Mouse (Mus musculus) bone marrow macrophage, adult 2 months (primary cell): ENCODE results near the gene Cubn.

Experiments used
- CTCF ChIP-seq: IDR thresholded peaks from 2 replicates; pipeline ENCODE4 v1.5.1; 2012; ENCODE audit warnings: low read depth, mild to moderate bottlenecking, low read length, moderate library complexity
- POLR2A ChIP-seq: IDR thresholded peaks from 2 replicates; pipeline ENCODE4 v1.6.1; 2012; ENCODE audit warnings: mild to moderate bottlenecking, low read depth, low read length, borderline replicate concordance

- TF ChIP-seq POLR2A = no peak
- no peak for TF ChIP-seq CTCF
These were observed 78.0 kb downstream of the Cubn start for GRCm38 (mm10) chr2:13413520-13414178.
